Mouse (Mus musculus) stomach, postnatal 0 days (tissue): ENCODE measurements around the gene Shisal1.

Experiments
- CTCF ChIP-seq: IDR thresholded peaks from 2 replicates; pipeline ENCODE4 v1.5.1; 2016; ENCODE audit warnings: antibody characterized with exemption, low read depth, mild to moderate bottlenecking, moderate library complexity
- EP300 ChIP-seq: optimal IDR thresholded peaks from 2 replicates; pipeline ENCODE3; 2016; ENCODE audit warnings: antibody characterized with exemption

- TF ChIP-seq CTCF, result no peak
- no peak for TF ChIP-seq EP300
Measured at GRCm38 (mm10) chr15:84366574-84366989, 80.3 kb downstream of the Shisal1 start.
